Mouse (Mus musculus) hindbrain, embryonic 13.5 days (tissue): ENCODE measurements around the gene Swsap1. TPM values are rescaled to one million over a fixed set of nuclear protein-coding genes. Genes with fewer than 3 reads are reported as not detected.

Experiments used
- ATAC-seq: fragments of 200-750 bp; cut with Nextera tagmentation; 2 replicates; pipeline ENCODE4 v1.8.0; 2017; ENCODE audit warnings: moderate TSS enrichment; ENCODE audit not compliant: low FRiP score
- H3K27ac ChIP-seq: fragments of 300-500 bp; sonication (generic); 2 replicates; pipeline ENCODE4 v1.5.1; 2015; ENCODE audit warnings: inconsistent platforms, mild to moderate bottlenecking, moderate library complexity
- H3K27me3 ChIP-seq: fragments of 300-500 bp; sonication (generic); 2 replicates; pipeline ENCODE4 v1.6.1; 2015; ENCODE audit warnings: mild to moderate bottlenecking, inconsistent platforms
- H3K36me3 ChIP-seq: fragments of 300-500 bp; sonication (generic); 2 replicates; pipeline ENCODE4 v1.6.1; 2015; ENCODE audit warnings: mild to moderate bottlenecking, inconsistent platforms
- H3K4me1 ChIP-seq: fragments of 300-500 bp; sonication (generic); replicated peaks from 2 replicates; pipeline ENCODE4 v1.6.1; 2015; ENCODE audit warnings: inconsistent platforms
- H3K4me2 ChIP-seq: fragments of 300-500 bp; sonication (generic); 2 replicates; pipeline ENCODE4 v1.6.1; 2015; ENCODE audit warnings: inconsistent platforms, mild to moderate bottlenecking, moderate library complexity
- H3K4me3 ChIP-seq: fragments of 300-500 bp; sonication (generic); 2 replicates; pipeline ENCODE4 v1.5.1; 2015; ENCODE audit warnings: mild to moderate bottlenecking, inconsistent platforms
- H3K9ac ChIP-seq: fragments of 300-500 bp; sonication (generic); 2 replicates; pipeline ENCODE4 v1.6.1; 2015; ENCODE audit warnings: mild to moderate bottlenecking, inconsistent platforms
- H3K9me3 ChIP-seq: fragments of 300-500 bp; sonication (generic); 2 replicates; pipeline ENCODE4 v1.6.1; 2016; ENCODE audit warnings: inconsistent platforms
- WGBS: fragments of 180-500 bp; shearing (Covaris S2); methylation state at CpG from one replicate; pipeline ENCODE4 v1.1.7; 2015; 5-methylcytosine and 5-hydroxymethylcytosine counted together
- polyA plus RNA-seq: library from polyadenylated mRNA; unstranded; fragments of >200 nt; fragmentation: Nextera tagmentation; extraction: Ambion mirVana; gene quantifications from 2 replicates; pipeline ENCODE4 v1.2.1, GENCODE M21; 2015

Gene Swsap1
- polyA plus RNA-seq, 1 experiment from 2014 or later = 9.1 TPM

DNA sequence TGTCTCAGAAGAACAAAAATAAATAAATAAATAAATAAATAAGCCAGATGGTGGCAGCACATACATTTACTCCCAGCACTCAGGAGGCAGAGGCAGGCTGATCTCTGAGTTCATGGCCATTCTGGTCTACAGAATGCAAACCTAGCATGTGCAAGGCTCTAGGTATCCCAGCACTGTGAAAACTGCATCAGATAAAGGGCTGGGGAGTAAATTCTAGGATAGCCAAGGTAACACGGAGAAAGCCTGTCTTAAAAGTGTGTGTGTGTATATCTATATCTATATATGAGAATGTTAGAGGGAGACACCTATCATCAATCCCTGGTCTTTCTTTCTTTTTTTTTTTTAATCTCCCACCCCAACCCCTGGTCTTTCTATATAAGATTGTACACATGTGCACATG lies 30.0 kb upstream of the Swsap1 start:
- 95% methylated on average over 1 of the region's 1 CpGs for WGBS
- H3K9me3 ChIP-seq = no peaks in the 10 kb centered on the region
- peaks cover 16% of the 10 kb centered on the region for H3K4me1 ChIP-seq
- no peak overlapping the region for H3K27ac ChIP-seq
- ATAC-seq = no peak
- no peak overlapping the region for H3K4me2 ChIP-seq
- H3K36me3 ChIP-seq = peaks cover 5% of the 10 kb centered on the region
- H3K9ac ChIP-seq = no peak overlapping the region
- H3K4me3 ChIP-seq = no peak overlapping the region
- no peaks in the 10 kb centered on the region for H3K27me3 ChIP-seq

DNA sequence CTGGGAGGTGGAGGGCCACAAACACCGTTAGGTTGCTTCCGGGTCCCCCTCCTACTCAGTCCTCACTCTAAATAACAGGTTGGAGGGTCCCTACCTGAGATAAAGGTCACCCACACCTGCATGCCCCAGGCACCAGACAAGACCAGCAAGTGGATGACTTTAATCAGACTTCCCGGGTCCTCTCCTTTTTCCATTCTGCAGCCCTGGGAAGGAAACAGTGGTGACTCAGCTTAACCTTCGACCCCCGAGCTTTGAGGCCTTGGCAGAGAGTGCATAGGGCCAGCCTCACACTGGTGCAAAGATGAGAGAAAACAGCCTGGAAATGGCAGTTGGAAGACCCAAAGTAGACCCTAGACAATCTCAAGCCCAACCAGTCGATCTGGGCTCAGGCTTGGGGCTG lies 29.4 kb upstream of the Swsap1 start:
- Histone ChIP-seq H3K36me3 (peaks cover 5% of the 10 kb centered on the region), H3K9ac (peak overlapping the region; percentile 73), H3K4me1 (peaks cover 16% of the 10 kb centered on the region), H3K9me3 (no peaks in the 10 kb centered on the region), H3K4me3 (peak overlapping the region; percentile 48), H3K4me2 (peak overlapping the region; percentile 71), H3K27me3 (no peaks in the 10 kb centered on the region), H3K27ac (no peak overlapping the region)
- WGBS = 80% methylated on average over 6 of the region's 6 CpGs
- ATAC-seq = no peak

DNA sequence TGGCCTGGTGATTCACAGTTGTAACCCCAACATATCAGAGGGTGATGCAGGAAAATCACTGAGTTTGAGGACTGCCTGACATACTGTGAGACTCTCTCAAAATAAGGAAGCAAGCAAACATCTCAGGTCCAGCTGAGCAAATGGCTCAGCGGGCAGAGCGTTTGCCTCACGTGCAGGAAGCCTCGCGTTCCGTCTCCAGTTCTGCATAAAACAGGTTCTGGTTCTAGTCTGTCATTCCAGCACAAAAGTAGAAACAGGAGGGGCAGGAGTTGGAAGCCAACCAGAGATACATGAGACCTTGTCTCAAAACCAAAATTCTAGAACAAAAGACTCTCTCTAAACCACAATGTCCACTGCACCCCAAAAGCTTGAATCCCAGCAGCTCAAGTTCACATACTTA lies 28.8 kb upstream of the Swsap1 start:
- Histone ChIP-seq H3K27ac (peak overlapping the region; percentile 80), H3K4me2 (peak overlapping the region; percentile 71), H3K9ac (peak overlapping the region; percentile 73), H3K4me3 (peak overlapping the region; percentile 48), H3K4me1 (peaks cover 16% of the 10 kb centered on the region), H3K36me3 (peaks cover 2% of the 10 kb centered on the region; the same call in 1 of the 2 replicates), H3K27me3 (no peaks in the 10 kb centered on the region), H3K9me3 (no peaks in the 10 kb centered on the region)
- ATAC-seq = peak; percentile 6
- WGBS = 1% methylated on average over 6 of the region's 6 CpGs

DNA sequence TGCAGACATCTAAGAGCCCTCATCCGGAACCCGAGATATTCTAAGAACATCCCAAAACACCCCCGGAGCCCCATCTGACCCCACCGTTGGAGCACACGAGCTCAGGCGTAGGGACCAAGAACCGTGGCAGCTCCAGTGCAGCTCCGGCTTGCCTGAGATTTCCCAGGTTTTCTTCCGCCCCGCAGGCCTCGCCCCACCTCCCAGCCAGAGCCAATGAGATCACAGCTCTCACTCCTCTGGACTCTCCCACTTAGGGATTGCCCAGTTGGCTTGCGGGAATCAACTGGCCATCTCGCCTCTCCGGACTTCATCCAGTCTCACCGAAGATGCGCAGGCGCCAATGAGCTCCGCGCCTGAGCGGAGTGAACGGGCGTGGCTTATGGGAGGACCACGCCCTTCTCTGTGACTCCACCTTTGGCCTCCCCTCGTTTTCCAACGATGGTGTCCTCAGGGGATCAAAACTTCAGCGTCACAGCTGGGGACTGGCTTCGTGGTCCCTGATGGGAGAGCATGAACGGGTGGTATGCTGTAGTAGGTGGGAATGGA lies 28.3 kb upstream of the Swsap1 start, which contains the start of the genes Ccdc159 and Tmem205:
Ccdc159 (plus strand) TSS at position 264 of the 546 bp plus-strand sequence.
Tmem205 (minus strand) TSS at position 349 of the 546 bp plus-strand sequence.
- under 1% methylated on average over 28 of the region's 28 CpGs for WGBS
- H3K9ac ChIP-seq = peak within 1 kb of the TSS; percentile 73
- no peaks in the 10 kb centered on the region for H3K36me3 ChIP-seq
- ATAC-seq = peak; percentile 97
- H3K27me3 ChIP-seq = no peaks in the 10 kb centered on the region
- peak within 1 kb of the TSS; percentile 71 for H3K4me2 ChIP-seq
- no peaks in the 10 kb centered on the region for H3K9me3 ChIP-seq
- peak within 1 kb of the TSS; percentile 80 for H3K27ac ChIP-seq
- H3K4me1 ChIP-seq = peaks cover 16% of the 10 kb centered on the region
- H3K4me3 ChIP-seq = peak within 1 kb of the TSS; percentile 48

DNA sequence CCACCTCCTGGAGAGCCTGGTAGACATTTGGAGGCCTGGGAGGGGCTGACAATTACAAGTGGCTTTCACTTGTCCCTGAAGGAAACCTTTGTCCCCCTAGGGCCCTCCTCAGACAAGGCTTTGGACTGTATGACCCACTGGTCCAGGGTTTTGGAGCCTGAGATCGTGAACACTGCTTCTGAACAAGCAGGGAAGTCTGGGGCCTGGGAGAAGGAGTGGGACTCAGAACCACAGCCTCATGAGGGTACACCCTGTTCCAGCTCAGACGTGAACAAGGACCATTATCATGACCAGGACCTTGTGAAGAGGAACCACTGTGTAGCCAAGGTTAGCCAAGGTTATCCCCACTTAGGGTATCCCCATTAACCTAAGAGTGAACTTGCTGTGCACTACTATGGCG lies 26.3 kb upstream of the Swsap1 start:
- Histone ChIP-seq H3K27ac (no peak overlapping the region), H3K27me3 (no peaks in the 10 kb centered on the region), H3K4me1 (peaks cover 16% of the 10 kb centered on the region), H3K4me3 (no peak overlapping the region), H3K9me3 (no peaks in the 10 kb centered on the region), H3K36me3 (no peaks in the 10 kb centered on the region), H3K9ac (no peak overlapping the region), H3K4me2 (no peak overlapping the region)
- WGBS = 83% methylated on average over 3 of the region's 3 CpGs
- no peak for ATAC-seq

DNA sequence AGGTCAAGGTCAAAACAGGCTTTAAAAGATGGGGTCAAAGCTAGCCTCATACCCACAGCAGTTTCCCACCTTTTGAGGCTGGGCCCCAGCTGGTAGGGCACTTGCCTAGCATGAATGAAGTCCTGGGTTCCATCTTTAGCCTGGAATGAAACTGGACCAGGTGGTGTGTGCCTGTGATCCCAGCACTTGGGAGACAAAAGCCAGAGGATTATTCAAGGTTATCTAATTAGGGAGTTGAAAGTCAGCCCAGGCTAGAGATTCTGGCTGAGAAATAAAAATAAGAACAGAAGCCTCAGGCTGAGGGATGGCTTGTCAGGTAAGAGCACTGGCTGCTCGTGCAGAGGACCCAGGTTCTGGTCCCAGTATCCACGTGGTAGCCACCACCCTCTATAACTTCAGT lies 23.5 kb upstream of the Swsap1 start:
- H3K4me3 ChIP-seq = no peak overlapping the region
- WGBS = 65% methylated on average over 2 of the region's 2 CpGs
- H3K9me3 ChIP-seq = no peaks in the 10 kb centered on the region
- ATAC-seq = no peak
- no peak overlapping the region for H3K9ac ChIP-seq
- no peaks in the 10 kb centered on the region for H3K36me3 ChIP-seq
- no peak overlapping the region for H3K4me2 ChIP-seq
- H3K27ac ChIP-seq = no peak overlapping the region
- H3K27me3 ChIP-seq = no peaks in the 10 kb centered on the region
- peaks cover 10% of the 10 kb centered on the region for H3K4me1 ChIP-seq

DNA sequence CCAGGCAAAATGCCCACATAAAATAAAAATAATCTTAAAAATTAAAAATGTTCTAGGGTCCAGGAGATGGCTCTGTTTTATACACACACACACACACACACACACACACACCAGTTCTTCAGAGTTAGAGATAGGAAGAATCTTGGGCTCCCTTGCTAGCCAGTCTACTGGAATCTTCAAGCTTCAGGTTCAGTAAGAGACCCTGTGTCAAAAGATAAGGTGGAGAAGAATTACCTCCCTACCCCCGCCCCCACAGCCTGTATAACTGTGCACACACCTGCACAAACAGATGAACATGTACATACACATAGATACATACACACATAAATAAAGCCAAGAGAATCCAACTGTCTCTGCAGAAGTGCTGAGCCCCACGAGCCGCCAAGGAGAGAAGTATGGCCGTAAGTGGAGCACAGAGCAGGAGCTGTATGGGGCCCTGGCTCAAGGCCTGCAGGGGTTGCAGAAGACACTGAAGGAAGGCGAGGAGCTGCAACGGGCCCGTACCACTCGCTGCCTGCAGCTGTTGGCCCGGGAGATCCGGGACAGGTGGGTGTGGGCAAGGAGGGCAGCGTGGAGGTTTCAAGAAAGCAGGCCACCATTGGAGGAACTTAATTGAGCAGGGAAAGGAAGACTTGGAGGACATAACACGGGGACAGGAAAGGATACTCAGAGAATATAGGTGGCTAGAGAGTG lies 23.0 kb upstream of the Swsap1 start:
- Histone ChIP-seq H3K36me3 (no peaks in the 10 kb centered on the region), H3K27ac (no peak overlapping the region), H3K4me2 (no peak overlapping the region), H3K4me1 (peaks cover 11% of the 10 kb centered on the region), H3K9ac (no peak overlapping the region), H3K9me3 (no peaks in the 10 kb centered on the region), H3K27me3 (no peaks in the 10 kb centered on the region), H3K4me3 (no peak overlapping the region)
- 67% methylated on average over 12 of the region's 12 CpGs for WGBS
- no peak for ATAC-seq

DNA sequence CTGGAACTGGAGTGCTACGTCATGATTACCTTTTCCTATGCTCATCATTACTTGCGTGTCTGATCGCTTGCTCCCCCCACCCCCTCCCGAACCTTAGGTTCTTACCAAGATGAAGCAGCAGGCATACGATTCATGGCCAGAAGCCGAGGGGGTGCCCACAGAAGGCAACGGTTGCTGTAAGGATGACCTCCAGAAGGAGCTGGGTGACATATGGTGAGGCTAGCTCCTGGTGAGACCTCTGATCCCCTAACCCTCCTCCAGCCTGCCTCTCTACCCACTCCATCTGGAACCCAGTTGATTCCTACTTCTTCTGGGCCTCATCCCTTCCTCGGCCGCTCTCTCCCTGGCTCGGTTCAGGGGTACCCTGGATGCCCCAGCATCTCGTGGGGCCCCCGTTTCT lies 21.5 kb upstream of the Swsap1 start:
- Histone ChIP-seq H3K9me3 (no peaks in the 10 kb centered on the region), H3K4me3 (no peak overlapping the region), H3K36me3 (peaks cover 4% of the 10 kb centered on the region), H3K27ac (no peak overlapping the region), H3K4me2 (no peak overlapping the region), H3K27me3 (no peaks in the 10 kb centered on the region), H3K9ac (no peak overlapping the region), H3K4me1 (peaks cover 23% of the 10 kb centered on the region)
- ATAC-seq = no peak
- 90% methylated on average over 12 of the region's 12 CpGs for WGBS

DNA sequence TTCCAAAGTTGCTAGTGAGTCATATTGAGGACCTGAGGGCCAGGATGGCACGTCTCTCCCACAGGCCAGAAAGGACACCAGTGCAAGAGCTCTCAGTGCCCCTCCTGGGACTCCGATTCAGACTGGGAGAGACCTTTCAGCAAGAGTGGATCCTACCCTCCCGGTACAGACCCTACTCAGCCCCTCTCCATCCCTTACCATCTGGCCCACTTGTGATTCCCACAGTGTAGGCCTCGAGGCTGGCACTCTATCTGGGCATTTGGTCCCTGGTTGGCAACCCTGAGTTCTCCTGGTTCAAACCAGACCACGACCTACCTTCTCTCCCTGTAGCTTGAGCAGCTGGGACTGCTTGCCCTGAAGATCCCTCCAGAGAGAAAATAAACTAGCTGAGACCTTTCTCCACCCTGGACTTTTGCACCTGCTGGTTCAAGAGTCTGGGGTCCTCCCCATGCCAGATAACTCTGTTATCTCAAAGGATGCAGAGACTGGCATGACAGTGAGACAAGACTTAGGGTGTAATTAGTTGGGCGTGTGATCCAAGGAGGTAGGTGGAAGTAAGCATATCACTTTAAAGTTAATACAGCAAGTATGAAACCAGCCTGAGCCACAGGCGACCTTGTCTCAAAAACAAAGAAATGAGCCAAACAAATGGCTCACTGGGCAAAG lies 20.0 kb upstream of the Swsap1 start:
- Histone ChIP-seq H3K4me3 (peak overlapping the region; percentile 75; the same call in 1 of the 2 replicates), H3K27me3 (no peaks in the 10 kb centered on the region), H3K9ac (no peak overlapping the region), H3K36me3 (peaks cover 17% of the 10 kb centered on the region), H3K9me3 (no peaks in the 10 kb centered on the region), H3K4me2 (peak overlapping the region; percentile 73), H3K4me1 (peaks cover 28% of the 10 kb centered on the region), H3K27ac (0 out of 2 replicates have a peak overlapping the region, but pooled peaks have one; percentile 90)
- 85% methylated on average over 7 of the region's 7 CpGs for WGBS
- no peak for ATAC-seq

DNA sequence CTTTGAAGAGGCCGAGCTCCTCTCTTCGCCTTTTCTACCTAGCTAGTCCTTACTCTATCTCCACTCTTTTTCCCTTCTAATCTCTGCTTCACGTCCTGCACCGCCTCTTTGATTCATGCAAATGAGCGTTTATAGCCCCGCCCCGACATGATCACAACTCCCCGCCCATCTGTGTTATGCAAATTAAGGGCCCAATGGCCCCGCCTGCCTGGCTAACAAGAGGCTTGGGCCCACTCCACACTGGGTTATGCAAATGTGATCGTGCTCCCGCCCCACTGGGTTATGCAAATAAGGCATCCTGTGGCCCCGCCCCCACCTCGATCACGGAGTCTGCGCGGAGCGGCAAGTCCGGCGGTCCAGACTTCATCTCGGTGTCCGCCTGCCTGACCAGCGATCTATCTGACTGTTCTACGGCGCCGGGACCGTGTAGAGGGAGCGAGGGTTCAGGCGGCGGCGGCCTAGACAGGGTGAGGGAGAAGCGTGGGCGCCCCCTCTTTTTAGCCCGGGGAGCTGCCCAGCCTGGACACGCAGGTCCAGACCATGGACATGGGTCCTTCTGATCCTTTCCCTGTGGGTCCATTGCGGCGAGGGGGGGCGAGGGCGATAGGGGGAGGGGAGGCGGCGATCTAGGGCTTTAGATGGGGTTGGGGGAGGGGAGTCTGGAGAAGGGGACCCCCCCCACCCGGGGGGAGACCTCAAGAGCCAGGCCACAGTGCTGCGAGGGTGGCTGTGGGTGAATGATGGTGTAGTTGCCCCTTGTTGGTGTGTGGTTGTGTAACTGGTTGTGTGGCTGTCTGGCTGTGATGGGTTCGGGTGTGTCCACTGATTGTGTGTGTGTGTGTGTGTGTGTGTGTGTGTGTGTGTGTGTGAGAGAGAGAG lies 18.6 kb upstream of the Swsap1 start, which contains the start of gene Plppr2:
Plppr2 (plus strand) TSS at position 342 of the 879 bp plus-strand sequence.
- H3K4me1 ChIP-seq = peaks cover 28% of the 10 kb centered on the region
- peaks cover 29% of the 10 kb centered on the region for H3K36me3 ChIP-seq
- H3K9me3 ChIP-seq = no peaks in the 10 kb centered on the region
- H3K9ac ChIP-seq = peak within 1 kb of the TSS; percentile 89
- peak within 1 kb of the TSS; percentile 73 for H3K4me2 ChIP-seq
- peak within 1 kb of the TSS; percentile 90 for H3K27ac ChIP-seq
- H3K27me3 ChIP-seq = no peaks in the 10 kb centered on the region
- ATAC-seq = peak; percentile 93
- H3K4me3 ChIP-seq = peak within 1 kb of the TSS; percentile 75
- WGBS = 2% methylated on average over 43 of the region's 43 CpGs

DNA sequence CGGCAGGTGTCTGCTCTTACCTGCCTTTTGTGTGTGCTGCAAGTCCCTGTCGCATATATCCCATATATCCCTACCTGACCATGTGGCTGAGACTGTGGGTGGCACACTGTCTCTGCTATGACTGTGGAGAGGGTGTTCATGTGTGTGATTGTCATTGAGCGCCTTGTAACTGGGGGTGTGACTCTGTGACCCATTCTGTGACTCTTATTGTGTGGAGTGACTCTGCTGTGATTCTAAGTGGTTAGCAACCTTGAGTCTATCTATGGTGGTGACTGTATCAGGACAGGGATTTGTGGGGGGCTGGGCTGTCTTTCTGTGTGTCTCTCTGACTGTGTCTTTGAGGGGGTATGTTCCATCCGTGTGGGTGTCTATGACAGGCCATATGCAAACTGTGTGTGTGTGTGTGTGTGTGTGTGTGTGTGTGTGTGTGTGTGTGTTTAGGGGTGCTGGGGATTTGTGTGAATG lies 17.8 kb upstream of the Swsap1 start:
- Histone ChIP-seq H3K9me3 (no peaks in the 10 kb centered on the region), H3K9ac (peak overlapping the region; percentile 89), H3K36me3 (peaks cover 37% of the 10 kb centered on the region), H3K4me2 (peak overlapping the region; percentile 73), H3K4me3 (peak overlapping the region; percentile 75), H3K27ac (peak overlapping the region; percentile 90; the same call in 1 of the 2 replicates), H3K27me3 (no peaks in the 10 kb centered on the region), H3K4me1 (peaks cover 28% of the 10 kb centered on the region)
- ATAC-seq = peak; percentile 15; the same call in 1 of the 2 replicates
- WGBS = 78% methylated on average over 4 of the region's 4 CpGs
